Mouse (Mus musculus) intestine, postnatal 0 days (tissue): ENCODE measurements around the gene Mif4gd. TPM values are rescaled to one million over a fixed set of nuclear protein-coding genes. Genes with fewer than 3 reads are reported as not detected.

Source experiments
- ATAC-seq: fragments of 200-750 bp; cut with Nextera tagmentation; 2 replicates; pipeline ENCODE4 v1.8.0; 2017; ENCODE audit warnings: mild to moderate bottlenecking, moderate TSS enrichment, moderate library complexity
- H3K27ac ChIP-seq: fragments of 300-500 bp; sonication (generic); 2 replicates; pipeline ENCODE4 v1.5.1; 2014; ENCODE audit warnings: mild to moderate bottlenecking, low read depth, low read length, moderate library complexity
- H3K27me3 ChIP-seq: fragments of 300-500 bp; sonication (generic); replicated peaks from 2 replicates; pipeline ENCODE4 v1.6.1; 2014; ENCODE audit warnings: low read length, mixed read lengths; ENCODE audit not compliant: control insufficient read depth, insufficient read depth
- H3K36me3 ChIP-seq: fragments of 300-500 bp; sonication (generic); 2 replicates; pipeline ENCODE4 v1.6.1; 2014; ENCODE audit warnings: mild to moderate bottlenecking, moderate library complexity; ENCODE audit not compliant: control insufficient read depth, insufficient read depth
- H3K4me1 ChIP-seq: fragments of 300-500 bp; sonication (generic); replicated peaks from 2 replicates; pipeline ENCODE4 v1.6.1; 2014; ENCODE audit warnings: antibody characterized with exemption, low read length, mixed read lengths; ENCODE audit not compliant: control insufficient read depth, insufficient read depth
- H3K4me2 ChIP-seq: fragments of 300-500 bp; sonication (generic); replicated peaks from 2 replicates; pipeline ENCODE4 v1.6.1; 2014; ENCODE audit warnings: low read depth, mild to moderate bottlenecking, moderate library complexity
- H3K4me3 ChIP-seq: fragments of 300-500 bp; sonication (generic); 2 replicates; pipeline ENCODE4 v1.5.1; 2014; ENCODE audit warnings: low read depth, low read length
- H3K9ac ChIP-seq: fragments of 300-500 bp; sonication (generic); 2 replicates; pipeline ENCODE4 v1.6.1; 2014; ENCODE audit warnings: mild to moderate bottlenecking, low read depth, low read length
- H3K9me3 ChIP-seq: fragments of 300-500 bp; sonication (generic); 2 replicates; pipeline ENCODE4 v1.6.1; 2016; ENCODE audit warnings: mixed run types; ENCODE audit not compliant: control insufficient read depth
- CTCF ChIP-seq: sonication (generic); IDR thresholded peaks from 2 replicates; pipeline ENCODE4 v1.5.1; 2016; ENCODE audit warnings: low read depth, mild to moderate bottlenecking, control low read depth, antibody characterized with exemption, moderate library complexity
- WGBS: fragments of 180-500 bp; shearing (Covaris S2); extraction: QIAGEN DNeasy Blood & Tissue Kit; methylation state at CpG from one replicate; pipeline ENCODE4 v1.1.7; 2014; 5-methylcytosine and 5-hydroxymethylcytosine counted together
- polyA plus RNA-seq: library from polyadenylated mRNA; unstranded; fragments of >200 nt; fragmentation: Nextera tagmentation; extraction: Ambion mirVana; gene quantifications from 2 replicates; pipeline ENCODE4 v1.2.1, GENCODE M21; 2015

The Mif4gd gene
- polyA plus RNA-seq, 1 experiment from 2014 or later = 43.0 TPM

GRCm38 (mm10) chr11:115609576-115609975 is 3.2 kb downstream of the Mif4gd start:
- WGBS = 68% methylated on average over 3 of the region's 3 CpGs

GRCm38 (mm10) chr11:115608421-115609399 is 4.1 kb downstream of the Mif4gd start:
- H3K9me3 ChIP-seq = no peaks in the 10 kb centered on the region
- no peak overlapping the region for H3K4me3 ChIP-seq
- no peak for ATAC-seq
- H3K9ac ChIP-seq = no peak overlapping the region
- peaks cover 41% of the 10 kb centered on the region for H3K36me3 ChIP-seq
- no peak overlapping the region for H3K4me2 ChIP-seq
- H3K27ac ChIP-seq = no peak overlapping the region
- H3K4me1 ChIP-seq = no peaks in the 10 kb centered on the region
- no peaks in the 10 kb centered on the region for H3K27me3 ChIP-seq
- no peak for TF ChIP-seq CTCF
- 74% methylated on average over 23 of the region's 23 CpGs for WGBS

More at GRCm38 (mm10) chr11:115609576-115609975, 3.2 kb downstream of the Mif4gd start:
- Histone ChIP-seq H3K4me1 (no peaks in the 10 kb centered on the region), H3K27me3 (no peaks in the 10 kb centered on the region), H3K27ac (no peak overlapping the region), H3K36me3 (peaks cover 45% of the 10 kb centered on the region), H3K4me2 (no peak overlapping the region), H3K9me3 (no peaks in the 10 kb centered on the region), H3K9ac (no peak overlapping the region), H3K4me3 (no peak overlapping the region)
- no peak for ATAC-seq
- TF ChIP-seq CTCF = no peak

GRCm38 (mm10) chr11:115606733-115607132 is 6.0 kb downstream of the Mif4gd start:
- Histone ChIP-seq H3K9ac (no peak overlapping the region), H3K27me3 (no peaks in the 10 kb centered on the region), H3K4me2 (no peak overlapping the region), H3K27ac (no peak overlapping the region), H3K9me3 (no peaks in the 10 kb centered on the region), H3K36me3 (peaks cover 41% of the 10 kb centered on the region), H3K4me3 (no peak overlapping the region), H3K4me1 (no peaks in the 10 kb centered on the region)
- no peak for TF ChIP-seq CTCF
- WGBS = 94% methylated on average over 18 of the region's 18 CpGs
- ATAC-seq = no peak

GRCm38 (mm10) chr11:115604304-115604696 is 8.5 kb downstream of the Mif4gd start:
- under 1% methylated on average over 26 of the region's 26 CpGs for WGBS
- H3K4me3 ChIP-seq = peak overlapping the region; percentile 98
- H3K9me3 ChIP-seq = no peaks in the 10 kb centered on the region
- no peaks in the 10 kb centered on the region for H3K27me3 ChIP-seq
- peak overlapping the region; percentile 93 for H3K4me2 ChIP-seq
- peak overlapping the region; percentile 92 for H3K27ac ChIP-seq
- peak overlapping the region; percentile 95 for H3K9ac ChIP-seq
- no peaks in the 10 kb centered on the region for H3K4me1 ChIP-seq
- peaks cover 35% of the 10 kb centered on the region for H3K36me3 ChIP-seq
- TF ChIP-seq CTCF = no peak
- peak; percentile 13; the same call in 1 of the 2 replicates for ATAC-seq

GRCm38 (mm10) chr11:115603476-115604303 is 9.1 kb downstream of the Mif4gd start, which contains the start of the genes Mrps7 and Gga3:
Mrps7 (plus strand) TSS chr11:115603925.
Gga3 (minus strand) TSS chr11:115604051.
- H3K4me1 ChIP-seq = no peaks in the 10 kb centered on the region
- H3K4me3 ChIP-seq = peak within 1 kb of the TSS; percentile 98
- H3K9me3 ChIP-seq = no peaks in the 10 kb centered on the region
- H3K4me2 ChIP-seq = peak within 1 kb of the TSS; percentile 93
- under 1% methylated on average over 88 of the region's 93 CpGs for WGBS
- H3K27me3 ChIP-seq = no peaks in the 10 kb centered on the region
- TF ChIP-seq CTCF = 0 out of 2 replicates have a peak, but pooled peaks have one; percentile 12
- peak within 1 kb of the TSS; percentile 92 for H3K27ac ChIP-seq
- peak within 1 kb of the TSS; percentile 95 for H3K9ac ChIP-seq
- peak; percentile 97 for ATAC-seq
- peaks cover 29% of the 10 kb centered on the region for H3K36me3 ChIP-seq

GRCm38 (mm10) chr11:115603128-115603475 is 9.7 kb downstream of the Mif4gd start:
- WGBS = 3% methylated on average over 15 of the region's 15 CpGs
- Histone ChIP-seq H3K4me1 (no peaks in the 10 kb centered on the region), H3K27me3 (no peaks in the 10 kb centered on the region), H3K9ac (peak overlapping the region; percentile 95), H3K4me3 (peak overlapping the region; percentile 98), H3K9me3 (no peaks in the 10 kb centered on the region), H3K4me2 (peak overlapping the region; percentile 93), H3K27ac (peak overlapping the region; percentile 92), H3K36me3 (peaks cover 23% of the 10 kb centered on the region)
- no peak for ATAC-seq
- TF ChIP-seq CTCF = no peak
